Comparison of ENCODE assay signal across 8 mouse cellular contexts in genomic region chr11:98052129-98052988, GRCm38 (mm10). TPM values are rescaled to one million over a fixed set of nuclear protein-coding genes. Genes with fewer than 3 reads are reported as not detected.
A peak's percentile ranks its signal among the peaks of the same experiment; 100 is the strongest.
DNase-seq lines count a peak whose midpoint lies in the region; ATAC-seq and TF ChIP-seq lines count a peak whose summit lies in the region.

No protein-coding gene starts in this region.

- no peak for TF ChIP-seq CTCF in midbrain, postnatal 0 days (IDR thresholded peaks at IDR 0.05)

- under 1% methylated on average over 83 of the region's 83 CpGs for WGBS in heart, embryonic 12.5 days
- WGBS in intestine, embryonic 16.5 days: under 1% methylated on average over 79 of the region's 83 CpGs
- under 1% methylated on average over 66 of the region's 83 CpGs for WGBS in midbrain, postnatal 0 days

- no peak overlapping the region for H3K27ac ChIP-seq in heart, embryonic 12.5 days (ENCODE audit: poor library complexity, severe bottlenecking)
- H3K27ac ChIP-seq in intestine, embryonic 16.5 days (ENCODE audit: low read length): no peak overlapping the region
- H3K27ac ChIP-seq in midbrain, postnatal 0 days (ENCODE audit: low read depth, low read length): no peak overlapping the region

- peaks cover 77% of the 10 kb centered on the region for H3K27me3 ChIP-seq in heart, embryonic 12.5 days (replicated peaks)
- peaks cover 45% of the 10 kb centered on the region for H3K27me3 ChIP-seq in intestine, embryonic 16.5 days (replicated peaks; ENCODE audit: control insufficient read depth, insufficient read depth, low read length)
- peaks cover 25% of the 10 kb centered on the region for H3K27me3 ChIP-seq in midbrain, postnatal 0 days (ENCODE audit: insufficient read depth, low read length)

- no peak for ATAC-seq in heart, embryonic 12.5 days (ENCODE audit: insufficient number of reproducible peaks, low FRiP score)
- ATAC-seq in intestine, embryonic 16.5 days: peak; percentile 34
- peak; percentile 50; the same call in 1 of the 2 replicates for ATAC-seq in midbrain, postnatal 0 days (ENCODE audit: low FRiP score)
- ATAC-seq in megakaryocyte progenitor cell, adult 5-6 weeks (replicated peaks; ENCODE audit: poor library complexity): no peak

- H3K4me2 ChIP-seq in heart, embryonic 12.5 days: peak overlapping the region; percentile 83
- peak overlapping the region; percentile 74 for H3K4me2 ChIP-seq in intestine, embryonic 16.5 days (ENCODE audit: low read depth, low read length)
- peak overlapping the region; percentile 64 for H3K4me2 ChIP-seq in midbrain, postnatal 0 days (ENCODE audit: low read depth, low read length, poor library complexity, severe bottlenecking)

- H3K4me1 ChIP-seq in heart, embryonic 12.5 days (replicated peaks): peaks cover 32% of the 10 kb centered on the region
- peaks cover 9% of the 10 kb centered on the region for H3K4me1 ChIP-seq in intestine, embryonic 16.5 days (ENCODE audit: control insufficient read depth, insufficient read depth, low read length)
- no peaks in the 10 kb centered on the region; the same call in 1 of the 2 replicates for H3K4me1 ChIP-seq in midbrain, postnatal 0 days (ENCODE audit: insufficient read depth, low read length)

- H3K4me3 ChIP-seq in heart, embryonic 12.5 days: peak overlapping the region; percentile 53
- peak overlapping the region; percentile 52 for H3K4me3 ChIP-seq in intestine, embryonic 16.5 days (ENCODE audit: low read length)
- peak overlapping the region; percentile 49 for H3K4me3 ChIP-seq in midbrain, postnatal 0 days (ENCODE audit: low read depth, low read length)

- H3K9me3 ChIP-seq in heart, embryonic 12.5 days (replicated peaks): no peaks in the 10 kb centered on the region
- H3K9me3 ChIP-seq in intestine, embryonic 16.5 days (ENCODE audit: control insufficient read depth, low read length): no peaks in the 10 kb centered on the region
- no peaks in the 10 kb centered on the region for H3K9me3 ChIP-seq in midbrain, postnatal 0 days (ENCODE audit: low read length)

- H3K36me3 ChIP-seq in heart, embryonic 12.5 days: no peaks in the 10 kb centered on the region
- no peaks in the 10 kb centered on the region for H3K36me3 ChIP-seq in intestine, embryonic 16.5 days (ENCODE audit: control insufficient read depth, insufficient read depth, low read length)
- H3K36me3 ChIP-seq in midbrain, postnatal 0 days (ENCODE audit: insufficient read depth, low read length): no peaks in the 10 kb centered on the region

- DNase-seq in heart, adult 11 months: no peak
- DNase-seq in CD4-positive, CD25-positive, alpha-beta regulatory T cell, adult 2 months (ENCODE audit: low read depth, low spot score): peak; percentile 49
- peak; percentile 57 for DNase-seq in embryo, embryonic 11 days
- DNase-seq in midbrain, postnatal 0 days (ENCODE audit: low spot score): no peak
- DNase-seq in thymus, postnatal 25 days: peak; percentile 28

- peak overlapping the region; percentile 68 for H3K9ac ChIP-seq in heart, embryonic 12.5 days
- H3K9ac ChIP-seq in intestine, embryonic 16.5 days (ENCODE audit: low read depth, low read length): peak overlapping the region; percentile 53
- peak overlapping the region; percentile 52 for H3K9ac ChIP-seq in midbrain, postnatal 0 days (replicated peaks; ENCODE audit: low read length, poor library complexity, severe bottlenecking)

RNA-seq across cellular contexts. Expression of gene Stac2, which starts 0.9 kb away (rescaled TPM):
- 0.47 and 0.63 TPM in 2 replicates for polyA plus RNA-seq in heart, embryonic 12.5 days (2016; fragmentation: Nextera tagmentation; extraction: Ambion mirVana)
- 0.29 TPM in 2 replicates for polyA plus RNA-seq in intestine, embryonic 16.5 days (2015; fragmentation: Nextera tagmentation; extraction: Ambion mirVana)
- total RNA-seq in midbrain, postnatal 0 days (2014; rRNA removed): 4.4 and 8.3 TPM in 2 replicates
- polyA plus RNA-seq in midbrain, postnatal 0 days (2015; fragmentation: Nextera tagmentation; extraction: Ambion mirVana): 3.5 and 4.1 TPM in 2 replicates
- total RNA-seq in megakaryocyte progenitor cell, adult 5-6 weeks (2015): not detected in 2 replicates
- not detected in 2 replicates for total RNA-seq in megakaryocyte progenitor cell, adult 5-6 weeks (2017)

RNA-seq across cellular contexts. Expression of gene Rpl19, which starts 25.8 kb away (rescaled TPM):
- 654 and 675 TPM in 2 replicates for polyA plus RNA-seq in heart, embryonic 12.5 days (2016; fragmentation: Nextera tagmentation; extraction: Ambion mirVana)
- 990 and 1,058 TPM in 2 replicates for polyA plus RNA-seq in intestine, embryonic 16.5 days (2015; fragmentation: Nextera tagmentation; extraction: Ambion mirVana)
- 597 and 686 TPM in 2 replicates for total RNA-seq in midbrain, postnatal 0 days (2014; rRNA removed)
- polyA plus RNA-seq in midbrain, postnatal 0 days (2015; fragmentation: Nextera tagmentation; extraction: Ambion mirVana): 591 and 620 TPM in 2 replicates
- 3,659 and 3,794 TPM in 2 replicates for total RNA-seq in megakaryocyte progenitor cell, adult 5-6 weeks (2015)
- 1,648 and 1,816 TPM in 2 replicates for total RNA-seq in megakaryocyte progenitor cell, adult 5-6 weeks (2017)

RNA-seq across cellular contexts. Expression of gene Cacnb1, which starts 29.5 kb away (rescaled TPM):
- polyA plus RNA-seq in heart, embryonic 12.5 days (2016; fragmentation: Nextera tagmentation; extraction: Ambion mirVana): 6.1 and 8.5 TPM in 2 replicates
- 5.1 TPM in 2 replicates for polyA plus RNA-seq in intestine, embryonic 16.5 days (2015; fragmentation: Nextera tagmentation; extraction: Ambion mirVana)
- total RNA-seq in midbrain, postnatal 0 days (2014; rRNA removed): 89.1 and 96.4 TPM in 2 replicates
- 61.1 and 63.2 TPM in 2 replicates for polyA plus RNA-seq in midbrain, postnatal 0 days (2015; fragmentation: Nextera tagmentation; extraction: Ambion mirVana)
- 0.17 and 1.2 TPM in 2 replicates for total RNA-seq in megakaryocyte progenitor cell, adult 5-6 weeks (2015)
- total RNA-seq in megakaryocyte progenitor cell, adult 5-6 weeks (2017): 0.41 and 0.92 TPM in 2 replicates

RNA-seq across cellular contexts. Expression of gene Arl5c, which starts 56.4 kb away (rescaled TPM):
- polyA plus RNA-seq in heart, embryonic 12.5 days (2016; fragmentation: Nextera tagmentation; extraction: Ambion mirVana): 3.4 and 3.9 TPM in 2 replicates
- 9.0 and 9.9 TPM in 2 replicates for polyA plus RNA-seq in intestine, embryonic 16.5 days (2015; fragmentation: Nextera tagmentation; extraction: Ambion mirVana)
- 1.1 and 2.9 TPM in 2 replicates for total RNA-seq in midbrain, postnatal 0 days (2014; rRNA removed)
- polyA plus RNA-seq in midbrain, postnatal 0 days (2015; fragmentation: Nextera tagmentation; extraction: Ambion mirVana): 2.9 and 4.5 TPM in 2 replicates
- total RNA-seq in megakaryocyte progenitor cell, adult 5-6 weeks (2015): 3.9 and 6.1 TPM in 2 replicates
- 2.5 and 7.6 TPM in 2 replicates for total RNA-seq in megakaryocyte progenitor cell, adult 5-6 weeks (2017)

Comparison
In these comparisons a context has a peak if more than half of its experiments do, and no peak if none do; other contexts are left out.
1. ATAC-seq: peak in intestine, embryonic 16.5 days (single experiment) and midbrain, postnatal 0 days (single experiment); none in heart, embryonic 12.5 days (single experiment) and megakaryocyte progenitor cell, adult 5-6 weeks (single experiment).
2. DNase-seq: peak in CD4-positive, CD25-positive, alpha-beta regulatory T cell, adult 2 months (single experiment), embryo, embryonic 11 days (single experiment) and thymus, postnatal 25 days (single experiment); none in heart, adult 11 months (single experiment) and midbrain, postnatal 0 days (single experiment).
3. Peak in every context shown above with its lines, with median percentiles within 50 percentile points of each other: H3K4me2 ChIP-seq, H3K4me3 ChIP-seq and H3K9ac ChIP-seq.